In the genomic region with DNA sequence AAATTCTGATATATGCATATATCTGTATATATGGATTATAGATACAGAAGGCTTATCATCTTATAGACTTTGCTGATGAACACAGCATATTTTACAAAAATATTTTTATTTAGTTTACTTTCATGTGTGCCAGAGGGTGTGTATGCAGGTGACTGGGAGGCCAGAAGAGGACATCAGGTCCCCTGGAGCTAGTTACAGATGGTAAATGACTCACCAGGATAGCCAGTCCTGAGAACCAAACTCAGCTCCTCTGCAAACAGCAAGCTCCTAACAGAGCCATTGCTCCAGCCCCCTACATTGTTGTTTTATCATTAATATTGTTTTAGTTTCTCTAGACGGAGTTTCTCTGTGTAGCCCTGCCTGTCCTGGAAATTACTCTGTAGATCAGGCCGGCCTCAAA, we compare ENCODE assay signal across 15 mouse cellular contexts. TPM values are rescaled to one million over a fixed set of nuclear protein-coding genes. Genes with fewer than 3 reads are reported as not detected.
DNase-seq lines count a peak whose midpoint lies in the region; TF ChIP-seq lines count a peak whose summit lies in the region.
"Had no signal": no experiment of that assay in that cellular context is flagged by ENCODE, and none has a peak within 500 bp of the region (broad histone marks: within the 10 kb centered on the region; RNA-seq: fewer than 3 reads in every experiment).

No protein-coding gene starts in this region.

- H3K27me3 ChIP-seq in cerebellum, adult 2 months (ENCODE audit: control insufficient read depth, insufficient read depth, low read length): no peaks in the 10 kb centered on the region
- H3K27me3 ChIP-seq: forebrain, embryonic 13.5 days; hindbrain, embryonic 12.5 days; hindbrain, embryonic 15.5 days had no signal

- no peak for TF ChIP-seq CTCF in cerebellum, adult 2 months (IDR thresholded peaks at IDR 0.05; ENCODE audit: borderline replicate concordance, insufficient read depth, low read depth, low read length)

- TF ChIP-seq POLR2A in cerebellum, adult 2 months (IDR thresholded peaks at IDR 0.05; ENCODE audit: borderline replicate concordance, insufficient read depth, low read length): no peak

- H3K4me3 ChIP-seq in cerebellum, adult 2 months (replicated peaks; ENCODE audit: insufficient read depth, low read depth, low read length): no peak overlapping the region
- H3K4me3 ChIP-seq: forebrain, embryonic 10.5 days; forebrain, embryonic 13.5 days; hindbrain, embryonic 12.5 days; hindbrain, embryonic 15.5 days had no signal

- no peak overlapping the region for H3K27ac ChIP-seq in cerebellum, adult 2 months (ENCODE audit: insufficient read depth, low read length)
- H3K27ac ChIP-seq: forebrain, embryonic 10.5 days; forebrain, embryonic 13.5 days; hindbrain, embryonic 12.5 days; hindbrain, embryonic 15.5 days had no signal

- no peaks in the 10 kb centered on the region for H3K4me1 ChIP-seq in cerebellum, adult 2 months (ENCODE audit: control insufficient read depth, insufficient read depth, low read length)
- H3K4me1 ChIP-seq: forebrain, embryonic 10.5 days; forebrain, embryonic 13.5 days; hindbrain, embryonic 12.5 days; hindbrain, embryonic 15.5 days had no signal

- DNase-seq in cerebellum, adult 11-12 months: peak; percentile 35
- DNase-seq in cerebellum, postnatal 4 days (ENCODE audit: low spot score in 2 of 2): no peak
- peak; percentile 26 to 74 for DNase-seq in cerebellum, adult 2 months
- DNase-seq in cerebellum, adult 9-11 months: peak; percentile 39
- DNase-seq in spleen, postnatal 14 days (ENCODE audit: low spot score in 2 of 2): no peak
- DNase-seq in adrenal gland, adult (ENCODE audit: inconsistent age in 2 of 2, low spot score in 1 of 2): no peak
- DNase-seq: adrenal gland, adult 8-10 months; adrenal gland, postnatal 25 days; gastrocnemius, postnatal 10 days; gastrocnemius, postnatal 36 days; kidney, adult 2 months had no signal

- 69% methylated on average over 2 of the region's 2 CpGs for WGBS in cerebellum, adult 2 months

RNA-seq across cellular contexts. Expression of a gene that starts 35.6 kb away (rescaled TPM):
- polyA plus RNA-seq in cerebellum, adult 2 months (2012; rRNA removed): 16.2 and 17.2 TPM in 2 replicates

RNA-seq across cellular contexts. Expression of a gene that starts 41.7 kb away (rescaled TPM):
- polyA plus RNA-seq in cerebellum, adult 2 months (2012; rRNA removed): 0.21 TPM in 1 of 2 replicates, not detected in the other

Comparison
In these comparisons a context has a peak if more than half of its experiments do, and no peak if none do; other contexts are left out.
1. DNase-seq: peak in cerebellum, adult 11-12 months (single experiment), cerebellum, adult 2 months (2 of 2) and cerebellum, adult 9-11 months (single experiment); none in cerebellum, postnatal 4 days (0 of 2), spleen, postnatal 14 days (0 of 2) and adrenal gland, adult (0 of 2).